Mouse (Mus musculus) midbrain, embryonic 11.5 days (tissue): Measurements from ENCODE around the gene Tardbp. TPM values are rescaled to one million over a fixed set of nuclear protein-coding genes. Genes with fewer than 3 reads are reported as not detected.
A peak's percentile ranks its signal among the peaks of the same experiment; 100 is the strongest.

ENCODE experiments used
- ATAC-seq: fragments of 200-750 bp; cut with Nextera tagmentation; 2 replicates; pipeline ENCODE4 v1.8.0; 2017; ENCODE audit warnings: moderate TSS enrichment, moderate library complexity; ENCODE audit not compliant: low FRiP score
- DNase-seq: peaks from one replicate; pipeline ENCODE4 v3.0.0; 2015; ENCODE audit warnings: low spot score; ENCODE audit errors: missing footprints
- H3K27ac ChIP-seq: fragments of 300-500 bp; sonication (generic); 2 replicates; pipeline ENCODE4 v1.5.1; 2014; ENCODE audit warnings: low read depth, low read length
- H3K27me3 ChIP-seq: fragments of 300-500 bp; sonication (generic); 2 replicates; pipeline ENCODE4 v1.6.1; 2014; ENCODE audit warnings: mild to moderate bottlenecking, low read length, moderate library complexity, mixed read lengths; ENCODE audit not compliant: control insufficient read depth, insufficient read depth
- H3K36me3 ChIP-seq: fragments of 300-500 bp; sonication (generic); 2 replicates; pipeline ENCODE4 v1.6.1; 2014; ENCODE audit warnings: mild to moderate bottlenecking, low read length, moderate library complexity, mixed read lengths; ENCODE audit not compliant: control insufficient read depth, insufficient read depth
- H3K4me1 ChIP-seq: fragments of 300-500 bp; sonication (generic); 2 replicates; pipeline ENCODE4 v1.6.1; 2014; ENCODE audit warnings: low read length; ENCODE audit not compliant: control insufficient read depth, insufficient read depth
- H3K4me2 ChIP-seq: fragments of 300-500 bp; sonication (generic); 2 replicates; pipeline ENCODE4 v1.6.1; 2014; ENCODE audit warnings: mild to moderate bottlenecking, moderate library complexity
- H3K4me3 ChIP-seq: fragments of 300-500 bp; sonication (generic); 2 replicates; pipeline ENCODE4 v1.5.1; 2014; ENCODE audit warnings: low read depth, low read length
- H3K9ac ChIP-seq: fragments of 300-500 bp; sonication (generic); 2 replicates; pipeline ENCODE4 v1.6.1; 2014; ENCODE audit warnings: low read length
- H3K9me3 ChIP-seq: fragments of 300-500 bp; sonication (generic); 2 replicates; pipeline ENCODE4 v1.6.1; 2016; ENCODE audit warnings: low read length; ENCODE audit not compliant: control insufficient read depth
- WGBS: fragments of 180-500 bp; shearing (Covaris S2); extraction: QIAGEN DNeasy Blood & Tissue Kit; methylation state at CpG from one replicate; pipeline ENCODE4 v1.1.7; 2014; 5-methylcytosine and 5-hydroxymethylcytosine counted together
- polyA plus RNA-seq: library from polyadenylated mRNA; unstranded; fragments of >200 nt; fragmentation: Nextera tagmentation; extraction: Ambion mirVana; gene quantifications from 2 replicates; pipeline ENCODE4 v1.2.1, GENCODE M21; 2014

Tardbp gene
- polyA plus RNA-seq, 1 experiment from 2014 or later: 221 TPM

DNA sequence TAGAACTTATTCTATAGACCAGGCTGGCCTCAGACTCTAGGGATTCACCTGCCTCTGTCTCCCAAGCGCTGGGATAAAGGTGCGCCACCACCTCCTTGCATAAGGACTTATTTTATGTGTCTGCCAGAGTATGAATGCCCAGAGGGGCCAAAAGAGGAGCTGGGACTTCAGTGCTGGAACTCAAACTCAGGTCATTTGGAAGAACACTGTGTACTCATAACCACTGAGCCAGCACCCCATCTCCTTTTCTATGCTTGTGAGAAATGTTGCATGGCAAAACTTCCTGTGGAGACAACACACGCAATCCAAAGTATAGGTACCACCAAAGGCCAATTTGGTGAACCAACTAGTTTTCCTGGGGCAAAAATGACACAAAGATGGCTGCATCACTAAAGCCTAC lies 30.1 kb downstream of the Tardbp start:
- no peak overlapping the region for H3K4me2 ChIP-seq
- DNase-seq: no peak
- no peak for ATAC-seq
- WGBS: 92% methylated on average over 3 of the region's 3 CpGs
- H3K27ac ChIP-seq: no peak overlapping the region
- no peaks in the 10 kb centered on the region for H3K9me3 ChIP-seq
- H3K4me1 ChIP-seq: peaks cover 9% of the 10 kb centered on the region; the same call in 1 of the 2 replicates
- no peak overlapping the region for H3K9ac ChIP-seq
- no peak overlapping the region for H3K4me3 ChIP-seq
- H3K36me3 ChIP-seq: peaks cover 24% of the 10 kb centered on the region
- no peaks in the 10 kb centered on the region for H3K27me3 ChIP-seq

DNA sequence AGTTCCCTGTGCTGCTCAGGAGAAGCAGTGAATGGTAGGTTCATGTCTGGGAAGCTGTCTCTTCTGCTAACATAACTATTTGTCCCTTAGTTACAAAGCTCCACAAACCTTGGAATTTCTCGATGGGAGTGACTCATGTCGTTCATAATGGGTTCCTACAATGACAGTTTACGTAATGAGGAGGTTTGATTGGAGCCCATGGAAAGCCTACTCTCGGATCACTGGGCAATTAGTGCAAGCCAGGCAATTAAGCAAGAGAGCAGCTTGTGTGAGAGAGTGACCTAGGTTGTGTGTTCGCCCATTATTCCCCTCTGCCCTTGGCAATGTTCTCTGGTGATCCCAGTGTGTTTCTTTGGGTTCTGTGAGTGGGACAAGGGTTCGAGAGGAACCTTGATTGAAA lies 30.9 kb downstream of the Tardbp start:
- Histone ChIP-seq H3K4me1 (peaks cover 9% of the 10 kb centered on the region; the same call in 1 of the 2 replicates), H3K27ac (no peak overlapping the region), H3K9ac (no peak overlapping the region), H3K27me3 (no peaks in the 10 kb centered on the region), H3K36me3 (peaks cover 24% of the 10 kb centered on the region), H3K9me3 (no peaks in the 10 kb centered on the region), H3K4me3 (no peak overlapping the region), H3K4me2 (no peak overlapping the region)
- ATAC-seq (no peak), DNase-seq (no peak)
- WGBS: 90% methylated on average over 6 of the region's 6 CpGs

GRCm38 (mm10) chr4:148593996-148594395 lies 32.8 kb downstream of the Tardbp start:
- peaks cover 13% of the 10 kb centered on the region for H3K4me1 ChIP-seq
- H3K9me3 ChIP-seq: no peaks in the 10 kb centered on the region
- no peaks in the 10 kb centered on the region for H3K27me3 ChIP-seq
- WGBS: 95% methylated on average over 11 of the region's 11 CpGs
- no peak overlapping the region for H3K4me2 ChIP-seq
- no peak overlapping the region for H3K4me3 ChIP-seq
- DNase-seq (no peak), ATAC-seq (no peak)
- H3K36me3 ChIP-seq: peaks cover 24% of the 10 kb centered on the region
- H3K9ac ChIP-seq: no peak overlapping the region
- no peak overlapping the region for H3K27ac ChIP-seq

GRCm38 (mm10) chr4:148591637-148592380 lies 35.0 kb downstream of the Tardbp start:
- ATAC-seq (no peak; the same call in 1 of the 2 replicates), DNase-seq (no peak)
- Histone ChIP-seq H3K27ac (no peak overlapping the region), H3K9me3 (no peaks in the 10 kb centered on the region), H3K4me2 (peak overlapping the region; percentile 92), H3K36me3 (peaks cover 11% of the 10 kb centered on the region; the same call in 1 of the 2 replicates), H3K27me3 (no peaks in the 10 kb centered on the region), H3K4me3 (peak overlapping the region; percentile 65), H3K9ac (peak overlapping the region; percentile 79), H3K4me1 (peaks cover 13% of the 10 kb centered on the region)
- under 1% methylated on average over 53 of the region's 53 CpGs for WGBS

DNA sequence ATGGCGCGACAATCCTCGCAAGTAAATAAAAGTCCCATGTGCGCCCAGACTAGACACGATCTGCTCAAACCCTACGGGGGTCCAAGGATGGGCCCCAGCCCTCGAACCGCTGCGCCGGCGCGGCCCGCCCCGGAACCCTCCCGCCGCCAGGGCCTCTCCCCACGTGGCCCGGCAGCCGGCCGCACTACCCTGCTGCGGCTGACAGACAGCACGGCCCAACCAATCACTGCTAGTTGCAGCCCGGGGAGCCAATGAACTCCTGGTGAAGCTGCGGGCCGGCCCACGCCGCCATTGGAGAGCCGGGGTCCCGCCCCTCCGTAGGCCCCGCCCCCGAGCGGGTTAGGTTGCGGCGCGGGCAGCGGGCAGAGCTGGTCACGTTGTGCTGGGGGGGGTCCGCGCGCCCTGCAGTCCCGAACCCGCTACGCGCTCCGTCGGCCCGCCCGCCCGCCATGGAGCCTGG lies 35.6 kb downstream of the Tardbp start, which contains the start of gene Srm:
Srm (plus strand) TSS at position 333 of the 460 bp plus-strand sequence.
- Histone ChIP-seq H3K27ac (peak within 1 kb of the TSS; percentile 17; the same call in 1 of the 2 replicates), H3K4me1 (peaks cover 13% of the 10 kb centered on the region), H3K4me2 (peak within 1 kb of the TSS; percentile 92), H3K27me3 (no peaks in the 10 kb centered on the region), H3K9ac (peak within 1 kb of the TSS; percentile 79), H3K9me3 (no peaks in the 10 kb centered on the region), H3K4me3 (peak within 1 kb of the TSS; percentile 65), H3K36me3 (peaks cover 8% of the 10 kb centered on the region; the same call in 1 of the 2 replicates)
- ATAC-seq: peak; percentile 99
- peak; percentile 98 for DNase-seq
- under 1% methylated on average over 28 of the region's 50 CpGs for WGBS

DNA sequence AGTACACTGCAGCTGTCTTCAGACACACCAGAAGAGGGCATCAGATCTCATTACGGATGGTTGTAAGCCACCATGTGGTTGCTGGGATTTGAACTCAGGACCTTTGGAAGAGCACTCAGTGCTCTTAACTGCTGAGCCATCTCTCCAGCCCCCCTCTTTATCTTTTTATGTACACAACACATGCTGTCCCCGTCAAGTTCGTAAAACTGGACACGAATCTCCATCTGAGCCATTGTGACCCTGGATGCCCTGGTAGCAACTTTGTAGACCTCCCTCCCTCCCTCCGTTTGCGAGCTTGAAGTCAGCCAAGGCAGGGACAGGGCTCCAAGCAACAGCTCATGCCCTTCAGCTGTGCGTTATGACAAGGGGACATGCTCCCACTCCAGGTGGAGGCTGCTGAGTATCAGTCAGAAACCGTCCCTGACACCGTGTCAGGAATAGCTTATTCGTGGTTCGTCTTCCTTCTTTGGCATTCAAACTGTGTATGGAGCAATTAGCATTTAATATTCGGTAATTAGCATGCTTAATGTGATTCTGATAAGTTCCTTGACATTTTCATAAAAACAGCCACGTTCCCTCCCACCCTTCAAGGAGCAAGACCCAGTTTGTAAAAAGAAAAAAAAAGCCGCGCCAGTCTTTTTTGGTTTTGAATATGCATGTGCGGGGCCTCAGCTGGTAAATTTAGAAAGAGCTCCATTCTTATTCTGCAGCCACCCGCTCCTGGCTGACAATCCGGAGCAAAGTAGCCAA lies 36.2 kb downstream of the Tardbp start:
- Histone ChIP-seq H3K9me3 (no peaks in the 10 kb centered on the region), H3K4me1 (peaks cover 13% of the 10 kb centered on the region), H3K36me3 (peaks cover 8% of the 10 kb centered on the region; the same call in 1 of the 2 replicates), H3K4me3 (peak overlapping the region; percentile 65), H3K27me3 (no peaks in the 10 kb centered on the region), H3K9ac (peak overlapping the region; percentile 79), H3K27ac (peak overlapping the region; percentile 17; the same call in 1 of the 2 replicates), H3K4me2 (peak overlapping the region; percentile 92)
- ATAC-seq (0 out of 2 replicates have a peak, but pooled peaks have one; percentile 14), DNase-seq (peak; percentile 94)
- WGBS: 9% methylated on average over 18 of the region's 18 CpGs

GRCm38 (mm10) chr4:148589565-148589964 lies 37.3 kb downstream of the Tardbp start:
- Histone ChIP-seq H3K9me3 (no peaks in the 10 kb centered on the region), H3K27ac (no peak overlapping the region), H3K36me3 (0 out of 2 replicates have a peak, but pooled peaks cover 5% of the 10 kb centered on the region), H3K4me2 (no peak overlapping the region), H3K9ac (no peak overlapping the region), H3K4me1 (peaks cover 13% of the 10 kb centered on the region), H3K4me3 (no peak overlapping the region), H3K27me3 (no peaks in the 10 kb centered on the region)
- ATAC-seq: no peak
- DNase-seq: no peak
- WGBS: 59% methylated on average over 8 of the region's 8 CpGs

- H3K4me2 ChIP-seq: no peak overlapping the region
- DNase-seq (no peak), ATAC-seq (no peak)
- H3K27me3 ChIP-seq: no peaks in the 10 kb centered on the region
- H3K9me3 ChIP-seq: no peaks in the 10 kb centered on the region
- no peak overlapping the region for H3K9ac ChIP-seq
- no peak overlapping the region for H3K4me3 ChIP-seq
- peaks cover 13% of the 10 kb centered on the region for H3K4me1 ChIP-seq
- WGBS: 82% methylated on average over 9 of the region's 9 CpGs
- H3K27ac ChIP-seq: no peak overlapping the region
- H3K36me3 ChIP-seq: 0 out of 2 replicates have a peak, but pooled peaks cover 2% of the 10 kb centered on the region
Measured at GRCm38 (mm10) chr4:148588793-148589192, 38.0 kb downstream of the Tardbp start.
